Mouse (Mus musculus): ENCODE measurements around the gene Slc22a14.

Slc22a14 gene

DNA sequence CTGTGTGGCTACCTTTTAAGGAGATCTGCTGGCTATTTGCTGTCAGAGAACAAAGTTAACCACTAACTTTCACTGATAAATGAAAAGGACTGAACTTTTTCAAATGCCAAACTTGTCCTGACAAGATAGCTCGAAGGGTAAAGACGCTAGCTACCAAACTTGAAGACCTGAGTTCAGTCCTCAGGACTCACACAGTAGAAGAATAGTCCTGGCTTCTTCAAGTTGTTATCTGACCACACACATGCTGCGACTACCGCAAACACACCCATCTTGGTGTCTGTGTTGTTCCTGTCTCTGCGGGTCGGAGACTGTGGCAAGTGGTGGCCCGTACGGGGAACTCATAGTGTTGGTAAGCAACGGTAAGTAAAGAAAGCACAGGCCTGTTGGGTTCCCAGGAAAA, 161.7 kb downstream of the Slc22a14 start:
- DNase-seq (ENCODE audit: low read depth): no peak

DNA sequence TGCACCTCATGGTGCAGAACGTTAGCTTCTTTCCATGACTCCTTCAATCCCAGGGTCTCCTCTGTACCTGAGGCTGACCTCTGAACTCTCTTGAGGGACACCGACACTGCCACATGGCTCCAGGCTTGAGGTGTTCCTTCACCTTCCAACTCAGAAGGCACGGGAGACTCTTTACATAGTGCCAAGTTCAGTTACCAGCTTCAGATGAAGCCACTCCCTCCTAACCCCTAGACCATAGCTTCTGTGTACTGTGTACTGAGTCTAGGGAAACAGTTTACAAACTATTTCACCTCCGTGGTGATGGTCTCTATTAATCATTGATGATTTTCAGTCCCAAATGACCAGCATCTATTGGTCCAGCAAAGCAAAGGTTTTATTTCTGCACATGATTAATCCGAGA, 163.7 kb downstream of the Slc22a14 start:
- no peak for DNase-seq (ENCODE audit: low read depth)

DNA sequence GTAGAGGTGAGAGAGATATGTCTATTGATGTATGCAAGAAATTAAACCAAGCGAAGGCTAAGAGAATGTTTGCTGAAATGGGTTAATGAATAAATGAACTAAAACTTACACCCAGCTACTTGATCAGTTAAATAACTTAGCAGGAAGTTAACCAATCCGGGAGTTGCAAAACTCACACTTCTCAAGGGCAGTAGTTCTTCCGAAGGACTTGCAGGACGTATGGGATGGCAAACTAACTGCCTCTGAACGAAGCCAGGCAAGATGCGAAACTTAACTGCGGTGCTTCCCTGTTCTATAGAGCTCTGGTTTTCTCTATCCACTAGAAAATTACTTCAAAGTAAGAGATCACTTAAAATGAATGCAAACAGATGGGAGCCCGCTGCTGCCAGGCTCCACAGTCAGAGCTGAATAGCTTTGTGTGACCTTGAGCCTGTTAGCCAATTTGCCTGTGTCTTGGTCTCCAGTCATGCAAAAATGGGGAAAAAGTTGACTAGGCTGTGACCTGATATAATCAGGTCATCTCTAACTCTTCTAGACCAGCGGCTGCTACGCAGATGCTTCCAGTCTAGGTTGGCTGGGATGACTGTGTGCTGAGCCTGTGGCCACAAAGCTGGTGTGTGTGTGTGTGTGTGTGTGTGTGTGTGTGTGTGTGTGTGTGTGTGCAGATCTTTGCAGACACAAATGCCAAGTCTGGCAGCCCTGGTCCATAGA, 166.0 kb downstream of the Slc22a14 start:
- peak; percentile 24 for DNase-seq (ENCODE audit: low read depth)

DNA sequence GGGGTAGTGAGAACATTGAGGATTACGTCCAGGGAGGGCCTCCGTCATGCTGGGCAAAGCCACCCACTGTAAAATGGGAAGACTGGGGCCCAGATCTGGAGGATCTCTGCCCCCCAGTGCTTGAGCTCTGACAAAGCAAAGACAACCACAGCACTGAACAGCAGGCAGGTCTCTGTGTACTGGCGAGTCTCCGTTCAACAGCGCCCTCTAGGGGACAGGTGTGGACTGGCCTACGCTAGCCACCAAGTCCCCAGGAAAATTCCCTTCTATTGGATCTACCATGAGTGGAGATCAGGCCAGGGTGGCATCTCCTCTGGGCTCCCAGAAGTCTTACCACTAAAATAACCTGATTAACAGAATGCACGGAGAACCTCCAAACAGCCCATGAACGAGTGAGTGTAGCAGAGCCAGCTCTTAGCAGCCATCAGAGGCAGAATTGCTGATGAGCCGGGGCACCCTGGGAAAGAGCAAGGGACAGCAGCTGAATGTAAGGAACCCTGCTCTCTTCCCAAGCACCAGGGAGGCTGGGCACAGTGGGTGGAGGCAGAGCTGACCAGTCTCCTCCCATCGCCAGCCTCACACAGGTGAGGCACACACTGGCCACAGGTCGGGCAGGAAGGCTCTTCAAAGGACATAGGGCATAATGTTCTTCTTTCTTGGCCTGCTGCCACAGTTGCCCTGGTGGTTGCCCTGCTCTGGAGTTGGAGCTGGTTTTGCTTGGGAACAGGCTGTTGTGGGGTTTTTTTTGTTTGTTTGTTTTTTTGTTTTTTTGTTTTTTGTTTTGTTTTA, 173.0 kb downstream of the Slc22a14 start:
- no peak for DNase-seq (ENCODE audit: low read depth)

DNA sequence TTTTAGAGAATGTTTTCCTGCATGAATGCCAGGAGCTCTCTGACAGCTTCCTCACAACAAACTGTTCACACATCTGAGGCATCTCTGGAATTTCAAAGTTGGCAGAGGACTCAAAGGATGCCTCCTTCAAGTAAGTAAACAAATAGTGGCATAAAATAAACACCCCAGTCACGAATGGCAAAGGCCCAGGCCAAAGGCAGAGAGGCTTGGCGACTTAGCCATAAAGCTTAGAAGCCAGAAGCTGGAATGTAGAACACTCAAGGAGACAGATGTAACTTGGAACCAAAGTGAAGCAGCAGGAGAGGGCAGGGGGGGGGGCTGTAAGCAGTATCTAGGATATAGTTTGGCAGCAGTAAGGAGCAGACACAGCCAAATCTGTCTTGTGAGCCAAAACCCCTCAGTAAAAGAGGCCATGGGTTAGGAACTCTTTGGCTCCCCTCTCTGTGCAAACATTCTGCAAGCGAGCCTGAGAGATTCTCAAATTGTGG, 184.1 kb downstream of the Slc22a14 start:
- no peak for DNase-seq (ENCODE audit: low read depth)

DNA sequence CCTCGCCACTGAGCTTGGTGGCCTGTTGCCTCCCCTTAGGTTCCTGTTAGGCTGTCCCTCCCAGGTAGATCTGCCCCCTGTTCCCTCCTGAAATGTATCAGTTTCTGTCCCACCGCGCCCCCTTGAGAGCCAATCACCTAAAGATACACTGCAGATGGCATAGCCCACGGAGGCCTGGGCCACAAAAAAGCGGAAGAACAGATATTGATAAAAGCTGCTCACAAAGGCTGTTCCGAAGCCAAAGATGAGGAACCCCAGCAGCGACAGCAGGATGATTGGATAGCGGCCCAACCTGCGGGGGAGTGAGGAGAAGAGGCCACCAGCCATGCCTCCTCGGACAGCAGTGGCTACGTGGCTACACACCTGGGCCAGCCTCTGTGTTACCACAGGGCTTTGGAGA, 186.1 kb downstream of the Slc22a14 start:
- DNase-seq (ENCODE audit: low read depth): no peak

DNA sequence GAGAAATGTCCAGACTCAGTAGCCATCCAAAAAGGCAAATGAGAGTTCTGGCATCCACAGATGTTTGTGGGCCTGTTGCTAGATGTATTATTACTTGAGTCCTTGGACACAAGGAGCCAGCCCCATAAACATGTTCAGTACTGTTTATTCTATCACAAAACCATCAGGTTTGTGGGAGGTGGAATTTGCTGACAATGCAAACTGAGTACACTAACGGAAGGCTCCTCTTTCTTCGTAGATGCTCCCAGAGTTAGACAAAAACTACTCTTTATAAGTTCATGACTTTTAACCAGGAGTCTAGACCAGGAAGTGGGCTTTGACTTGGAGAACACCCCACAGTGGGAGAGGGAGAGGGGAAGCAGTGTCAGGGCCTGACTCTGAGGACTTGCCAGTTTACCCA, 197.7 kb downstream of the Slc22a14 start:
- DNase-seq (ENCODE audit: low read depth): no peak

DNA sequence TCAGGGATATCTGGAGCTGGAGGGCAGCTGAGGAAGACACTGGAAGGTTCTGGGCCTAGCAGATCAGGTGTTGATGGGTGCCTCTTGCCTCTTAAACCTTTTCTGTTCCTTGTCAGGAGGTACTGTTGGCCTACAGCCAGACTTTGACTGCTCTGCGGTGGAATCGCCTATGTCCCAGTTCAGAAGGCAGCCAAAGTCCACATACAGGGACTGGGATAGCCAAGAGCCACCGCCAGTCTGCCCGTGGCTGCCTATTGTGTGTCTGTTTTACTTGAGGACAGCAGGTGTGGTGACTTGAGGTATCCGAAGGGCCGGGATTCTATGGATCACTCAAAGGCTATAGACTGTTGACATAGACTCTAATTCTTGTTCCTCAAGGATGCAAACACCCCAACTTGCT, 199.8 kb downstream of the Slc22a14 start:
- DNase-seq (ENCODE audit: low read depth): no peak

DNA sequence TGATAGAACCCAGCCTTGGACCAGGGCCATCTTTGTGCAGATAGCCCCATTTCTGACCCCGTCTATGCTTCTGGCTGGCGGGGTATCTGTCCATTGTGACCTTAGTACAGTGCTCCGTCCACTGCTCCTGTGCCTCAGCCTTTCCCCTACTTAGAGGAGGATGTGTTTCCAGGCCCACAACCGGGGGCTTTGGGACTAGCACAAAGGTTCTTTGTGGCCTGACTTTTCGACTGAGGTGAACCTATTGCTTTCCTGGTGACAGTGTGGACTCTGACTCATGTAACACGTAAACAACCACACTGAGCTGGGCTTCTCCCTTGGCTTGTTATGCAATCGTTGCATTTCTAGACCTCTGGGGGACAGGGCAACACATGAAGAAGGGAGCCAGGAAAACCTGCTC, 200.6 kb downstream of the Slc22a14 start:
- peak; percentile 21 for DNase-seq (ENCODE audit: low read depth)

DNA sequence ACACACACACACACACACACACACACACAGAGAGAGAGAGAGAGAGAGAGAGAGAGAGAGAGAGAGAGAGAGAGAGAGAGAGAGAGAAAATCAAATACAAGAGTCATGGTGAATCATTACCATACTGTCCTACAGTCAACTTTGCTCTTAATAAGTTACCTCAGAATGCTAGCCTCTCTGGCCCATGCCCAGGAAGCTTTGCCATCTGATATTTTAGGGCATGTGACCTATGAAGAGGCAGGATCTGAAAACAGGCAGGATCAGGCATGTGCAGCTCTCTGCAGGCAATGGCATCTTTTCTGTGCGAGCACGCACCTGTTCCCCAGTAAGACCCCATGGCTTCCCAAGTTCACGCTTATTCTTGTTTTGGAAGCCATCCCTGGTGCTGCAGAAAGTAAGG, 204.7 kb downstream of the Slc22a14 start:
- no peak for DNase-seq (ENCODE audit: low read depth)

DNA sequence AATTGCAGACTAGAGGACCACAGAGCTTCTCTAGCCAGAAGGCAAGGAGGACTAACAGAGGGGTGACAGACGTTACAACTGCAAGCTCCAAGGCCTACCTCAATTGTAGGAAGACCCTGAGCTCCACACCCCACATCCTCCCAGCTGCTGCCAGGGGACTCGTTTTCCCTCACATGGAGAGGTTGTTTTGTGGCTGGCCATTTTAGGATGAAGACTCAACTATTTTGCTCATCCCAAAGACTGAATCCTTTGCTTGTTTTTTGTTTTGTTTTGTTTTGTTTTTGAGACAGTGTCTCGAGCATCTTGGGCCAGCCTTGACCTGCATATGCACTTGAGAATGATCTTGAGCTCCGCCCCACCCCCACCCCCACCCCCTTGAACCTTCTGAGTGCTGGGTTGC, 206.5 kb downstream of the Slc22a14 start, which contains the start of gene Gm47289:
Gm47289 (plus strand) TSS at position 301 of the 400 bp plus-strand sequence.
- no peak for DNase-seq (ENCODE audit: low read depth)

DNA sequence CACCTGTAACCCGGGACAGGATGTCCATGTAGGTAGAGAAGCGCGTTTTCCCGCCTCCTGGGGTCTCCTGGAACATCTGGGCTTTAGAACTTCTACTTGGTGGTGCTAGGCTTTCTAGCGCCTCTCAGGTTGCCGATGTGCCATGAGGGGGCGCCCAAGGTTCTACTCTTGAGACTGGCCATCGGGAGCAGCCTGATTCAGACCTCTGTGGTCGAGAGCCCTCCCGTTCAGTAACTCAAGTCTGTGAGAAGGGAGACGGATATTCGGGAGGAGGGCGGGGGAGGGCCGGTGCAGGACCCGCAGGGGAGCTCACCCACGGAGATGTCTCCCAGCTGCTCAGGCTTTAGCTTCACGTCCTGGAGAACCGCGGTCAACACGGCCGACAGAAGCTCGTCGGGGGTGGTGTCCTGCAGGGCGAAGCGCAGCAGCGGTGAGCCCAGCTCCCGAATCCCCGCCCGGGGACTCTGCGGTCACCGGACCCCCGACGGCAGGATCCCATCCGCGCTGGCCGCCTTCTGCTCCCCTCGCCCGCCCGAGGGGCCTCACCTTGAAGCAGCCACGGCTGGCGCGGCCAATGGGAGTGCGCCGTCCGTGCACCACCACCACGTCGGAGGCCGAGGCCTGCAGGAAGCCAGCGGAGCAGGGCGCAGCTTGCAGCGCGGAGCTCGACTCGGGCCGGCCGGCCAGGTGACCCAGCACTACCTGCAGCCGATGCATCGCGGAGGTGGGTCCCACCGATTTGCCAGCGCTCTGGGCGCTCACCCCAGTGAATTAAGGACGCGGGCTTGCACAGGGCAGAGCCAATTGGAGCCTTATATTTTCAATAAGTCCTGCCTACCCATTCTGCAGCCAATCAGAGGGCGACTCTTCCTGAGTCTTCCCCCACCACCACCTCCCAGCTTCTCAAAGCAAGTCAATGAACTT, 208.8 kb downstream of the Slc22a14 start, which contains the start of gene Acaa1b:
Acaa1b (minus strand) TSS at position 816 of the 924 bp plus-strand sequence.
- DNase-seq (ENCODE audit: low read depth): peak; percentile 43

DNA sequence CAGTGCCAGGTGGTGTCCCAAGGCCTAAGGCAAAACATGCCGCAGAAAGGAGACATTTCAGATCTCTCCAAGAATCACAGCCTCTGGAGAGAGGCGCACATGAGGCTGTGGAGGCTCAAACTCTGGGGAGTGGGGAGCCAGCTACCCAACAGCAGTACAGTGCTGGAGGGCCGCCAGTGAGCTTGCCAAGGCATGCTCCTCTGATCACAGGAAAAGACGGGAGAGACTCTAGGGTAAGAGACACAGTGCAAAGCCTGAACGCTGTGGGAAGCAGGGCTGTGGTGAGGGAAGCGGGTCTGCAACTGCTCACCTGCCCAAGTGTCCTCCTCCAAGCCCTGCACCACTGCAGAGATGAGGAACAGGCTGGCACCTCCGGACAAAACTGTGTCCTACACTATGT, 209.5 kb downstream of the Slc22a14 start:
- no peak for DNase-seq (ENCODE audit: low read depth)

DNA sequence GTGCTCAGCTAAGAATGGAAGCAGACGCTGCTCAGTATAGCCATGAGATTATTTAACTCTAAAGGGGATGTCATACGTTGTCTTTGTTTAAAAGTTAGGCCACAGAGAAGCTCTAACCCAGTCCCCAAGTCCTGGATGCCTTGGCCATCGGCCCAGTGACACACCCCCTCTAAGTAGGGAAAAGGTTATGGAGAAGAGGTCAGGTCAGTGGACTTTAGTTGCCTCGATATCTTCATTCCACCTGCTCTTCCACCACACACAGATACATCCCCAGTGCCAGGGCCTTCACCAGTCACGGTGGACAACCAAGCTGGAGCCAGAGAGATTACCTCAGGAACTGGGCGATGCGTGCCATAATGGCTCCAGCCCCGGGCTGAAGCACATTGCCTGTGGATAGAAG, 209.9 kb downstream of the Slc22a14 start:
- DNase-seq (ENCODE audit: low read depth): no peak

DNA sequence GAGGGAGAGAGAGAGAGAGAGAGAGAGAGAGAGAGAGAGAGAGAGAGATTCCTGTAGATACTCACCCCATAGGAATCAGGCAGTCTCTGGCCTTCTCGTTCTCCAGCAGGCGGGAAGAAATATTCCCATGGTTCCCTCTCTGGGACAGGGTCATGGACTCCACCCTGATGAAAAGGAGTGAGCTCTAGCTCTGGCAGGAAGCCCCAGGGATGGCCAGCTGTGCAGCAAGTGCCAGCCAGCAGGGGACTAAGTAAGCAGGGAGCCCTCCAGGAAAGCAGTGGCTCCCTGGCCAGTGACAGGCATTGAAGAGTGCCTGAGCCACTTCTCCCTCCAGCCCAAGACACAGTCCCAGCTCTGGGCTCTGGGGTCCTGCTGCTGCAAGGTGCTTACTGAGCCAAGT, 213.6 kb downstream of the Slc22a14 start:
- DNase-seq (ENCODE audit: low read depth): no peak

DNA sequence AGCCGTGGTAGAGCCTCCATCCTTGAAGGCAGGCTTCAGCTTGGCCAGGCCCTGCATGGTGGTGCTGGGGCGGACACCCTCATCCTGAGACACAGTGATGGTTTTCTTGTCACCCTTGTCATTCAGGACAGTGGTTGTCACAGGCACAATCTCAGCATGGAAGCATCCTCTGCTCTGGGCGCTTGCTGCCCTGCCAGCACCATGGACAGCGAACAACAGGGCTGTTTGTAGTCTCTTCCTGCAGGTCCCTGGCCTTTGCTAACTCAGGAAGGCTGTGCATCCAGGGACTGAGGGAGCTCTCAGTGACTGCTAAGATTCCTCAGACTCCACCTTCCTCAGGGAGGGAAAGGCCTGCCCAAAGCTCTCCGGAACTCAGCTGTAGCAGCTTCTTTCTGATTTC, 215.8 kb downstream of the Slc22a14 start:
- peak; percentile 50 for DNase-seq (ENCODE audit: low read depth)

DNA sequence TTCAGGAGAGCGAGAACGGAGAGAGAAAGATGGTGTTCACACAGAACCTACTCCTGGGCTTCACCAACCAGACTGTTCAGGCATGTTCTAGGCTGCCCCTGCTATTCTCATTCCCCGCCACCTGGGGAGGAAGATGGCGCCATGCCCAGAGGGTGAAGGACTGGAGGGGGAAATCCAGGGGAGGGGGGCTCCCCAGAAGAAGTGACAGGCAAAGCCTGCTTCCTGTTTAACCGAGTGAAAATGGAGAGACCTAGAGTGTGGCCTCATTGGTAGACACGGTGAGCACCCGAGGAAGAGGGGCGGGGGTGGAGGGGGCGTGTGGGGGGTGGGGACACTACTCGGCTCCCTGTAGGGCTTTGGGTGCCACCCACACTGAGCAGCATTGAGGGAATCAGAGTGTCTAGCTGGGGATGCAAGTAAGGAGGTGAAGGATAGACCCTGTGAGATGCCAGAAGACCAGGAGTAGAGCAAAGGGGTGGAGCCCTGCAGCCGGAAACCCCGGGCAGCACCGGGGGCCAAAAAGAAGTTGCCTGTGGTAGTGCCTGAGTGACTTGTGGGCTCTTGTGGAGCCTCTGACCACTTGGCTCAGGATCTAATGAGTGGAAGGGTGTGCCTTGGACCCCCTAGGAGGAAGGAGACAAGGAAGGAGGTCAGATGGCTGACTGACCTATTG, 219.1 kb downstream of the Slc22a14 start:
- no peak for DNase-seq (ENCODE audit: low read depth)

DNA sequence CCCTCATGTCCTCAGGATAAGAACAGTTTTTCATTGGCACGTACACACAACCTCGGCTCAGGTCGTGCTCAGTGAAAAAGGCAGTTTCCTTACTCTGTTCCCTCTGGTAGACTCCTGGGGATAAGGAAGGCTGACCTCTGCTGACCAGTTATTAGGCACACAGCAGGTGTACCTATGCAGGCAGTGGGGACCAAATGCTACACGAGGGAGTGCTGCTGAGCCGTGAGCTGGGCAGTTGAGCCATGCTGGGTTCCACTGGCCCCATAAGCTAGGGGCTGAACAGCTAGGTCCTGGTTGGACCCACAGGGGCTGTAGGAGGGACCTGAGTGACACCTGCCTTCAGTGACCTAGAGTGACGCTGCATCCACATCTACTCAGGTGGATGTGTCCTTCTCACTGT, 219.7 kb downstream of the Slc22a14 start:
- DNase-seq (ENCODE audit: low read depth): no peak

DNA sequence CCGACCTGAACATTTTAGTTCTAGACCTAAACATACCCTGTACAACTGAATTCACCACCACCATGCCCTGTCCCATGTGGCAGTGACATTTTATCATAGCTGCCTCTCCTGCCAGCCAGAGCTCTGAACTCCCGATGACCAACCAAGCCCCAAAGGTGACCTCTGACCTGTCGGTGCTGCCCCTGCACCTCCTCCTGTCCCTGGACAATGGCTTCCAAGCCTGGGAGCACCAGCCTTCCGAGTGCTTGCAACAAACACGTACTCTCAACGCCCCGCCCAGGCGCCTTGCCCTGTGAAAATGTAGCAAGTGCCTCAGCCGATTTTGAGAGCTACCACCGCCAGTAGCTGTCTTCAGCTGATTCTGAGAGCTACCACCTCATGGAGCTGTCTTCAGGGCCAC, 220.2 kb downstream of the Slc22a14 start:
- DNase-seq (ENCODE audit: low read depth): no peak

DNA sequence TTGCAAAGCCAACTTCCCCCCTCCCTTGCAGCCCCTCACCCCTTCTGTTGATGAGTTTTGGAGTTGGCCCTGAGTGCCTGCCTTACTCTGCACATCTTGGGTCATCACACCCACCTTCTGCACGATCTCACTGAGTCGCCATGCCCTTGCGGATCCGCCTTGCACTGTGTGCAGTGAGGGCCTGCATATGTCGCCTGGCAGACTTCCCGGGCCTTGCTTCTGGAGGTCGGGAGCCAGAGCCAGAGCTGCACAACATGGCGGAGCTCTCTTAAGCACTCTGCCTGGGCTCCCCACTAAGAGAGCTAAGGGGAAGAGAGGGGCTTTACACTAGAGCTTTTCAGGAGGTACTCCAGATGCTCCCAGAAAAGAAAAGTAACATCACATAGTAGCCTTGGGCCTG, 220.7 kb downstream of the Slc22a14 start:
- DNase-seq (ENCODE audit: low read depth): no peak

DNA sequence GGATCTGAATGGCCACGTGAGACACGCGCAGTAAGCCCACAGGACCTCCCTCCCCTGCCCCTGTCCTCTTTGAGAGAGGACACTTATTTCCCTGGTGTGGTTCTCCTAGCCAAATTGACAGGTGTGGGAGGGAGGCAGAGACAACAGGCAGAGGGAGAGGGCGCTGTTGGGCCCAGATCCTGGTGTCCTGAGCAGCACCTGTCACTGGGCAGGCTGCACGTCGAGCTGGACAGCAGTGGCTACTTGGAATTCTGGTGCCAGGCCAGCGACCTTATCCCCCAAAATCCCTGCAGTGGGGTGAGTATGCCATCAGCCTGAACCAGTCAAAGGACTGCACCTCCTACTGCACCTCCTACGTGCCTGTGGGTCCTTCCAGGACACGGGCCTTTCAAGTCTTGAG, 222.0 kb downstream of the Slc22a14 start:
- DNase-seq (ENCODE audit: low read depth): no peak

DNA sequence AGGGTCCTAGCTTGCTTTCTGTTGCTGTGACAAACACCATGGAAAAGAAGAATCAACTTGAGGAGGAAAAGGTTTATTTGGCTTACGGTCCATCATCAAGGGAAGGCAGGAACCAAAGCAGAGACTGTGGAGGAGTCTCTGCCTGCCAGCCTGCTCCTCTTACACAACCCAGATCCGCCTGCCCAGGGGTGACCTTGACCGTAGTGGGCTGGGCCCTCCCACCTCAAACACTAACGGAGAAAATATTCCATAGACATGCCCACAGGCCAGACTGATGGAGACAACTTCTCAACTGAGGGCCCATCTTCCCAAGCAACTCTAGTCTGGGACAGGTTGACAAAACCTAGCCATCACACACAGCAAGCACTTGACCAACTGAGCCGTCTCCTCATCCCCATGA, 223.3 kb downstream of the Slc22a14 start:
- DNase-seq (ENCODE audit: low read depth): no peak

Data from 416B (cell line).